Mouse (Mus musculus) lung, embryonic 14.5 days (tissue): ENCODE data around the gene Commd4. TPM values are rescaled to one million over a fixed set of nuclear protein-coding genes. Genes with fewer than 3 reads are reported as not detected.
"Not testable (repeated sequence)": the region's sequence is repeated elsewhere in the genome, so short reads cannot be mapped to it uniquely, and the experiment has no call there.

Experiments used
- ATAC-seq: fragments of 200-750 bp; cut with Nextera tagmentation; 2 replicates; pipeline ENCODE4 v1.8.0; 2017; ENCODE audit warnings: mild to moderate bottlenecking, moderate TSS enrichment, moderate library complexity; ENCODE audit not compliant: insufficient read depth
- DNase-seq: peaks from one replicate; pipeline ENCODE4 v3.0.0-alpha.2; 2015
- H3K27ac ChIP-seq: fragments of 300-500 bp; sonication (generic); 2 replicates; pipeline ENCODE4 v1.5.1; 2014; ENCODE audit warnings: low read depth, mild to moderate bottlenecking, moderate library complexity
- H3K27me3 ChIP-seq: fragments of 300-500 bp; sonication (generic); 2 replicates; pipeline ENCODE4 v1.6.1; 2014; ENCODE audit warnings: low read length, control low read depth; ENCODE audit not compliant: insufficient read depth
- H3K36me3 ChIP-seq: fragments of 300-500 bp; sonication (generic); 2 replicates; pipeline ENCODE4 v1.6.1; 2014; ENCODE audit warnings: control low read depth; ENCODE audit not compliant: insufficient read depth
- H3K4me1 ChIP-seq: fragments of 300-500 bp; sonication (generic); 2 replicates; pipeline ENCODE4 v1.6.1; 2014; ENCODE audit warnings: antibody characterized with exemption, control low read depth; ENCODE audit not compliant: insufficient read depth
- H3K4me2 ChIP-seq: fragments of 300-500 bp; sonication (generic); 2 replicates; pipeline ENCODE4 v1.6.1; 2014; ENCODE audit warnings: mild to moderate bottlenecking
- H3K4me3 ChIP-seq: fragments of 300-500 bp; sonication (generic); 2 replicates; pipeline ENCODE4 v1.5.1; 2014; ENCODE audit warnings: low read depth, low read length
- H3K9ac ChIP-seq: fragments of 300-500 bp; sonication (generic); 2 replicates; pipeline ENCODE4 v1.6.1; 2014
- H3K9me3 ChIP-seq: fragments of 300-500 bp; sonication (generic); 2 replicates; pipeline ENCODE4 v1.6.1; 2016; ENCODE audit warnings: low read depth, low read length, control low read depth
- CTCF ChIP-seq: IDR thresholded peaks from 2 replicates; pipeline ENCODE4 v1.5.1; 2016; ENCODE audit warnings: antibody characterized with exemption, low read depth
- WGBS: fragments of 180-500 bp; shearing (Covaris S2); extraction: QIAGEN DNeasy Blood & Tissue Kit; methylation state at CpG from one replicate; pipeline ENCODE4 v1.1.7; 2014; 5-methylcytosine and 5-hydroxymethylcytosine counted together
- polyA plus RNA-seq: library from polyadenylated mRNA; unstranded; fragments of >200 nt; fragmentation: Nextera tagmentation; extraction: Ambion mirVana; gene quantifications from 2 replicates; pipeline ENCODE4 v1.2.1, GENCODE M21; 2014

The Commd4 gene
- polyA plus RNA-seq: 78.5 and 79.2 TPM in 2 replicates

GRCm38 (mm10) chr9:57158013-57158470 lies at the start of gene Commd4:
TSS of gene Commd4 (minus strand) at chr9:57158331.
- H3K36me3 ChIP-seq: 0 out of 2 replicates have a peak, but pooled peaks cover 9% of the 10 kb centered on the region
- no peaks in the 10 kb centered on the region for H3K27me3 ChIP-seq
- peak within 1 kb of the TSS; percentile 68 for H3K4me3 ChIP-seq
- H3K27ac ChIP-seq: no peak within 1 kb of the TSS
- ATAC-seq: peak; percentile 92
- under 1% methylated on average over 24 of the region's 24 CpGs for WGBS
- DNase-seq: peak; percentile 99
- TF ChIP-seq CTCF: no peak
- no peaks in the 10 kb centered on the region for H3K4me1 ChIP-seq
- peak within 1 kb of the TSS; percentile 64 for H3K9ac ChIP-seq
- no peaks in the 10 kb centered on the region for H3K9me3 ChIP-seq
- H3K4me2 ChIP-seq: peak within 1 kb of the TSS; percentile 91

- no peaks in the 10 kb centered on the region for H3K4me1 ChIP-seq
- H3K4me2 ChIP-seq: no peak overlapping the region
- no peak overlapping the region for H3K27ac ChIP-seq
- no peaks in the 10 kb centered on the region for H3K36me3 ChIP-seq
- no peak for ATAC-seq
- no peak for DNase-seq
- H3K4me3 ChIP-seq: no peak overlapping the region
- WGBS: 63% methylated on average over 2 of the region's 2 CpGs
- H3K27me3 ChIP-seq: no peaks in the 10 kb centered on the region
- H3K9ac ChIP-seq: no peak overlapping the region
- TF ChIP-seq CTCF: no peak
- H3K9me3 ChIP-seq: no peaks in the 10 kb centered on the region
These were observed 48.8 kb upstream of the Commd4 start for GRCm38 (mm10) chr9:57206896-57207295.

GRCm38 (mm10) chr9:57203571-57203970 lies 45.4 kb upstream of the Commd4 start:
- H3K9me3 ChIP-seq, H3K4me3 ChIP-seq, H3K4me2 ChIP-seq, H3K27me3 ChIP-seq, H3K36me3 ChIP-seq, ATAC-seq, DNase-seq, H3K4me1 ChIP-seq, H3K9ac ChIP-seq, H3K27ac ChIP-seq: not testable (repeated sequence)
- 78% methylated on average over 13 of the region's 13 CpGs for WGBS

GRCm38 (mm10) chr9:57202981-57203380 lies 44.9 kb upstream of the Commd4 start:
- no peaks in the 10 kb centered on the region for H3K27me3 ChIP-seq
- no peaks in the 10 kb centered on the region for H3K9me3 ChIP-seq
- no peak overlapping the region for H3K4me3 ChIP-seq
- no peak overlapping the region for H3K4me2 ChIP-seq
- no peak for ATAC-seq
- no peaks in the 10 kb centered on the region for H3K4me1 ChIP-seq
- no peak overlapping the region for H3K9ac ChIP-seq
- H3K27ac ChIP-seq: no peak overlapping the region
- no peak for DNase-seq
- no peaks in the 10 kb centered on the region for H3K36me3 ChIP-seq
- WGBS: 67% methylated on average over 7 of the region's 7 CpGs
- TF ChIP-seq CTCF: no peak

GRCm38 (mm10) chr9:57197414-57197813 lies 39.3 kb upstream of the Commd4 start:
- Histone ChIP-seq H3K27me3 (no peaks in the 10 kb centered on the region), H3K9me3 (no peaks in the 10 kb centered on the region), H3K4me3 (no peak overlapping the region), H3K27ac (no peak overlapping the region), H3K9ac (no peak overlapping the region), H3K4me2 (no peak overlapping the region), H3K4me1 (no peaks in the 10 kb centered on the region), H3K36me3 (no peaks in the 10 kb centered on the region)
- WGBS: 75% methylated on average over 8 of the region's 8 CpGs
- ATAC-seq (no peak), DNase-seq (no peak)
- TF ChIP-seq CTCF: no peak

GRCm38 (mm10) chr9:57196708-57197107 lies 38.6 kb upstream of the Commd4 start:
- H3K9me3 ChIP-seq: no peaks in the 10 kb centered on the region
- no peak overlapping the region for H3K9ac ChIP-seq
- no peaks in the 10 kb centered on the region for H3K36me3 ChIP-seq
- H3K4me3 ChIP-seq: no peak overlapping the region
- 45% methylated on average over 3 of the region's 3 CpGs for WGBS
- ATAC-seq (no peak), DNase-seq (peak; percentile 38)
- no peaks in the 10 kb centered on the region for H3K4me1 ChIP-seq
- H3K27ac ChIP-seq: no peak overlapping the region
- no peak for TF ChIP-seq CTCF
- H3K4me2 ChIP-seq: no peak overlapping the region
- H3K27me3 ChIP-seq: no peaks in the 10 kb centered on the region

- Histone ChIP-seq H3K27ac (no peak overlapping the region), H3K27me3 (no peaks in the 10 kb centered on the region), H3K4me3 (no peak overlapping the region), H3K36me3 (no peaks in the 10 kb centered on the region), H3K9me3 (no peaks in the 10 kb centered on the region), H3K4me2 (no peak overlapping the region), H3K4me1 (no peaks in the 10 kb centered on the region), H3K9ac (no peak overlapping the region)
- 80% methylated on average over 5 of the region's 5 CpGs for WGBS
- no peak for DNase-seq
- no peak for ATAC-seq
- no peak for TF ChIP-seq CTCF
These were observed 10.3 kb upstream of the Commd4 start for GRCm38 (mm10) chr9:57168411-57168810.

GRCm38 (mm10) chr9:57166173-57166572 lies 8.0 kb upstream of the Commd4 start:
- Histone ChIP-seq H3K4me2 (no peak overlapping the region), H3K4me3 (no peak overlapping the region), H3K27me3 (no peaks in the 10 kb centered on the region), H3K36me3 (no peaks in the 10 kb centered on the region), H3K27ac (no peak overlapping the region), H3K9ac (no peak overlapping the region), H3K9me3 (no peaks in the 10 kb centered on the region), H3K4me1 (no peaks in the 10 kb centered on the region)
- TF ChIP-seq CTCF: no peak
- no peak for DNase-seq
- no peak for ATAC-seq
- 89% methylated on average over 2 of the region's 2 CpGs for WGBS
